Mouse (Mus musculus) midbrain, embryonic 15.5 days (tissue): Measurements from ENCODE around the gene Fam193b. TPM values are rescaled to one million over a fixed set of nuclear protein-coding genes. Genes with fewer than 3 reads are reported as not detected.
"Not testable (repeated sequence)": the region's sequence is repeated elsewhere in the genome, so short reads cannot be mapped to it uniquely, and the experiment has no call there.

ENCODE experiments used
- ATAC-seq: fragments of 200-750 bp; cut with Nextera tagmentation; replicated peaks from 2 replicates; pipeline ENCODE4 v1.8.0; 2017; ENCODE audit warnings: moderate TSS enrichment
- H3K27ac ChIP-seq: fragments of 300-500 bp; sonication (generic); 2 replicates; pipeline ENCODE4 v1.5.1; 2015; ENCODE audit warnings: mild to moderate bottlenecking, inconsistent platforms
- H3K27me3 ChIP-seq: fragments of 300-500 bp; sonication (generic); replicated peaks from 2 replicates; pipeline ENCODE4 v1.6.1; 2015; ENCODE audit warnings: inconsistent platforms
- H3K36me3 ChIP-seq: fragments of 300-500 bp; sonication (generic); replicated peaks from 2 replicates; pipeline ENCODE4 v1.6.1; 2015; ENCODE audit warnings: inconsistent platforms
- H3K4me1 ChIP-seq: fragments of 300-500 bp; sonication (generic); 2 replicates; pipeline ENCODE4 v1.6.1; 2015; ENCODE audit warnings: inconsistent platforms
- H3K4me2 ChIP-seq: fragments of 300-500 bp; sonication (generic); 2 replicates; pipeline ENCODE4 v1.6.1; 2015; ENCODE audit warnings: inconsistent platforms, mild to moderate bottlenecking, moderate library complexity
- H3K4me3 ChIP-seq: fragments of 300-500 bp; sonication (generic); 2 replicates; pipeline ENCODE4 v1.5.1; 2015; ENCODE audit warnings: mild to moderate bottlenecking, inconsistent platforms
- H3K9ac ChIP-seq: fragments of 300-500 bp; sonication (generic); 2 replicates; pipeline ENCODE4 v1.6.1; 2015; ENCODE audit warnings: mild to moderate bottlenecking, inconsistent platforms
- H3K9me3 ChIP-seq: fragments of 300-500 bp; sonication (generic); 2 replicates; pipeline ENCODE4 v1.6.1; 2016; ENCODE audit warnings: inconsistent platforms
- WGBS: fragments of 180-500 bp; shearing (Covaris S2); methylation state at CpG from one replicate; pipeline ENCODE4 v1.1.7; 2015; ENCODE audit warnings: mixed read lengths; 5-methylcytosine and 5-hydroxymethylcytosine counted together
- polyA plus RNA-seq: library from polyadenylated mRNA; unstranded; fragments of >200 nt; fragmentation: Nextera tagmentation; extraction: Ambion mirVana; gene quantifications from 2 replicates; pipeline ENCODE4 v1.2.1, GENCODE M21; 2015

The Fam193b gene
- polyA plus RNA-seq, 1 experiment from 2014 or later, result 65.2 TPM

DNA sequence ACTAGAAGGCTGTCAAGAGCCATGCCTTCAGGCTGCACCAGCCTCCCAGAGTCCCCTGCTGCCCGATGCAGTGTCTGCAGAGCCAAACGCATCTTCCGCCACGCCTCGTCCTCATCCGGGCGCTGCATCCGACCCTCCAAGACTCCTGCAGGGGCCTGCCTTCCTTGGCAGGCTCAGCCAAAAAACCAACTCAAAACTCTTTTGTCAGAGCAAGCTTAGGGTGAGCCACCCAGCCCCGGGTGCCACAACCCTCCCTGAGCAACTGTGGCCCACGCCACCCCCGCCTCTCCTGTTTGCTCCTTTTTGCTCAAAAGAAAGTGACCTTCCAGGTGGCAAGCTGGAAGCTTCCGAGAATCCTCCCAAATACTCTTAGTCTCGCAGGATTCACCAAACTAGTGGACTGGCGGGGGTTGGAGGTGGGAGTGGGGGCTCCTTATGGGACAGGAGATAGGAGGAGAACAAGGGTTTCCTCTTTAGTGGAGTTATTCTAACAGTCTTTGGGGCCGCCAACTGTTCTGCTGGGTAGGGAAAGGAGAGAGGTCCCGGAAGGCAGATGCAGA, 1.1 kb downstream of the Fam193b start:
- Histone ChIP-seq H3K4me2 (peak overlapping the region; percentile 85), H3K4me3 (peak overlapping the region; percentile 82), H3K36me3 (no peaks in the 10 kb centered on the region), H3K27ac (peak overlapping the region; percentile 90), H3K4me1 (peaks cover 36% of the 10 kb centered on the region), H3K9ac (peak overlapping the region; percentile 95), H3K9me3 (no peaks in the 10 kb centered on the region), H3K27me3 (no peaks in the 10 kb centered on the region)
- peak; percentile 21; the same call in 1 of the 2 replicates for ATAC-seq
- WGBS, result 1% methylated on average over 16 of the region's 16 CpGs

DNA sequence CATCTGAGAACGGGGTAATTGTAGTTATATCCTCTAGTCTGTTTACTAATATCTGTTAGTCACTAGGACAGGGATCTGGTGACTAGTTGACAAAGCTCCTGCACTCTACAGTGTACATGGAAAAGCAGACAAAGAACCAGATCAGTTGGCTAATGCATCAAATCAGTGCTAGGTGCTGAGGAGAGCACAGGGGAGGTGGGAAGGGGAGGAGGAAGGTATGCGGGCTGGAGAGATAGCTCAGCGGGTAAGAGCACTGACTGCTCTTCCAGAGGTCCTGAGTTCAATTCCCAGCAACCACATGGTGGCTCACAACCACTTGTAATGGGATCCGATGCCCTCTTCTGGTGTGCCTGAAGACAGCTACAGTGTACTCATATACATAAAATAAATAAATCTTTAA, 2.4 kb downstream of the Fam193b start:
- ATAC-seq, H3K27ac ChIP-seq, H3K4me2 ChIP-seq, H3K9me3 ChIP-seq, H3K27me3 ChIP-seq, H3K36me3 ChIP-seq, H3K9ac ChIP-seq, H3K4me3 ChIP-seq: not testable (repeated sequence)
- 94% methylated on average over 4 of the region's 4 CpGs for WGBS
- peaks cover 36% of the 10 kb centered on the region for H3K4me1 ChIP-seq

DNA sequence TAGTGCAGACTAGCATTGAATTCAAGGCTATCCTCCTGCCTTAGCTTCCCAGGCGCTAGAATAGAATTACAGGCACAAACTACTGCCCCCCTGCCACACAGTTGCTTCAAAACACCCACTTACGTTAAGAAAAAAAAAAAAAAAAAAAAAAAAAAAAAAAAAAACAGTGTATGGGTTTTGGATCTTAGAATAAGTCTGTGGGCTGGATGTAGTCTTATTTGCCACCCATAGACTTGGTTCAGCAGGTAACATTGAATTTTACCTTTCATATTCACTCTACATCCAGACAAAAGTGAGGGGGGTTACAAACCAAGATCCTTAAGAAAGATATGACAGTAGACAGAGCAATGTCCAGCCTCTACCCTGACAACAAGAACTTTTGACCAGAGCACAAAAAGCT, 3.0 kb downstream of the Fam193b start:
- no peak for ATAC-seq
- no peaks in the 10 kb centered on the region for H3K36me3 ChIP-seq
- H3K9me3 ChIP-seq, result no peaks in the 10 kb centered on the region
- 91% methylated on average over 2 of the region's 2 CpGs for WGBS
- H3K4me2 ChIP-seq, result no peak overlapping the region
- H3K27me3 ChIP-seq, result no peaks in the 10 kb centered on the region
- H3K9ac ChIP-seq, result no peak overlapping the region
- H3K4me1 ChIP-seq, result peaks cover 36% of the 10 kb centered on the region
- no peak overlapping the region for H3K4me3 ChIP-seq
- H3K27ac ChIP-seq, result no peak overlapping the region

DNA sequence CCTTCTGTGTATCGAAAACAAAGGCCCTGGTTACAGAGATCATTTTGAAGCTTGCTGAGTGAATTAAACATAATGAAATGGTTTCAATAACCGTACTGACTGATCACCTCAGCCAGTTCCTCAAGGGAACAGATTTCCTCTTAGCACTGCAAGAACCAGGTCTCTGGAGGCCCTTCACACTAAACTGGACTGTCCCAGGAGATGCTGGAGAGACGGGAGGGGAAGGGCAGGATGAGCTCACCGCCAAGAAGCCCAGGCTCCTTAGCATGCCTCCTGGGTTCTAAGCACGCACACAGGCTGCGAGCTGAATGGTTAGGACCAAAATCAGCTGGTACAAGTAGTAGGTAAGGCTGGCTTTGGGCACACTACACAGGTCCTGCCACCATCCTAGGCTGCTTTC, 3.9 kb downstream of the Fam193b start:
- H3K9ac ChIP-seq, result no peak overlapping the region

DNA sequence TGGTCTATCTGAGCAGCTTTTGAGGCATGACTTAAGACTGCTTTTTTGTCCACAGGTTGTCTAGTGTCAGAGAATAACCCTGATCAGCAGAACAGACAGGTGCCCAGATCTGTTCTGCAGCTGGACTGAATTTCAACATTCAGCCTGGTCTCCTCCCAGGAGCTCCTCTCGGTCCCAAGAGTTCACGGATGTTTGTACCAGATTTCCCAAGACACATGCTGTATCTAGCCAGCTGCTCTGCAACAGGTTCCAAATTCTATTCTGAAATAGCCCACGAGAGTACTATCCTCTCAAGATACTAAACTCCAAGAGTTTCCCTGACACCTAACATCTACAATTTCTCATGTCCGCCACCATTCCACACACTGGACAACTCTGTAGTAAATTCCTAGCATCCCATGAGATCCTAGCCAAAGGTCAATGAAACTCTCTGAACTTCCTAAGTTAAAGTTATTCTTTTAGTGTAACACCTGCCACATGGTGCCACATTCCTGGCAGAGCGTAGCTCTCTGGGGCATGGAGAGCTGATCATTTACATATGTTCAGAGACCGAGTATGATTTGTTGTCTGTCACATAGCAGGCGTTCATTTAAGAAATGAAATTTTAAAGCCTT, 7.5 kb downstream of the Fam193b start:
- H3K4me2 ChIP-seq, result no peak overlapping the region
- no peak overlapping the region for H3K9ac ChIP-seq
- no peaks in the 10 kb centered on the region for H3K9me3 ChIP-seq
- no peaks in the 10 kb centered on the region for H3K36me3 ChIP-seq
- H3K4me3 ChIP-seq, result no peak overlapping the region
- H3K4me1 ChIP-seq, result peaks cover 16% of the 10 kb centered on the region
- no peaks in the 10 kb centered on the region for H3K27me3 ChIP-seq
- no peak for ATAC-seq
- no peak overlapping the region for H3K27ac ChIP-seq
- 85% methylated on average over 7 of the region's 7 CpGs for WGBS

More for the DNA sequence above, 3.9 kb downstream of the Fam193b start:
- Histone ChIP-seq H3K27ac (no peak overlapping the region), H3K9me3 (no peaks in the 10 kb centered on the region), H3K4me2 (no peak overlapping the region), H3K27me3 (no peaks in the 10 kb centered on the region), H3K4me3 (no peak overlapping the region), H3K4me1 (peaks cover 32% of the 10 kb centered on the region), H3K36me3 (no peaks in the 10 kb centered on the region)
- 76% methylated on average over 6 of the region's 6 CpGs for whole genome bisulfite sequencing
- ATAC-seq, result no peak

DNA sequence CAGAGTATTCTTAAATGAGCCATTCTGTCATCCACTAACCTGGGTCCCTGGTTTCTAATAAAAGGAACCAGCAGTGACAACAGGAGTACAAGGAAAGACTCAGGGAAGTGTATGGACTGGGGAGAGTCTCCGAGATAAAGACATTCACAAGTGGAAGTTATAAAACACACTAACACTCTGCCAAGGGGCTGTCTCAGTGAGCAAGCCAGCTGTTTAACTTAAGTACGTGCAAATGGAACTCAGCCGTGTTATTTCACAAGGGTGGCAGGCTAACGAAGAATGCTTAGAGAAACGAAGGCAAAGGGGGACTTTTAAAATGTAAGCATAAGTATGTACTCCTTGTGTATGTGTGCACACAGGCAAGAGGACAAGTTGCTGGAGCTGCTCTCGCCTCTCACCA, 13.4 kb downstream of the Fam193b start:
- Histone ChIP-seq H3K4me2 (no peak overlapping the region), H3K4me1 (no peaks in the 10 kb centered on the region), H3K36me3 (peaks cover 5% of the 10 kb centered on the region; the same call in 1 of the 2 replicates), H3K27ac (no peak overlapping the region), H3K9me3 (no peaks in the 10 kb centered on the region), H3K4me3 (no peak overlapping the region), H3K27me3 (no peaks in the 10 kb centered on the region), H3K9ac (no peak overlapping the region)
- WGBS, result 90% methylated on average over 6 of the region's 6 CpGs
- ATAC-seq, result no peak

DNA sequence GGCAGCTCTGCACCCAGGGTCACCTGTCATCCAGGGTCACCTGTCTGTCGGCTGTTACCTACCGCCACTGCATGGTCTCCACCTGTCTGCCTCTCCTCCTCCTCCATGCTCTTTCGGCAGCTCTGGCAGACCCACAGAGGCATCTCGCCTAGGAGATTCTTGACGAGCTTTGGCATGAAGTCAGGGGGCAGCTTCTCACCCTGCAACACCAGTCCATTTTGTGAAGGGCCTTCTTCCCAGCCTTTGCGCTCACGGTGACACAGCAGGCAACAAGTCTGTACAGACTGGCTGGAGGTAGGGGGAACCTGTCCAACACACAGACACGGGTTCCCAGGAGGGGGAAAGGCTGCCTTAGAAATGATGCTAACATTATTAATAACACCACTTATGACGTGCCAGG, 15.0 kb downstream of the Fam193b start:
- Histone ChIP-seq H3K9me3 (no peaks in the 10 kb centered on the region), H3K27ac (no peak overlapping the region), H3K36me3 (peaks cover 17% of the 10 kb centered on the region), H3K4me3 (no peak overlapping the region), H3K4me1 (no peaks in the 10 kb centered on the region), H3K27me3 (no peaks in the 10 kb centered on the region), H3K4me2 (no peak overlapping the region), H3K9ac (no peak overlapping the region)
- WGBS, result 92% methylated on average over 9 of the region's 9 CpGs
- ATAC-seq, result no peak

DNA sequence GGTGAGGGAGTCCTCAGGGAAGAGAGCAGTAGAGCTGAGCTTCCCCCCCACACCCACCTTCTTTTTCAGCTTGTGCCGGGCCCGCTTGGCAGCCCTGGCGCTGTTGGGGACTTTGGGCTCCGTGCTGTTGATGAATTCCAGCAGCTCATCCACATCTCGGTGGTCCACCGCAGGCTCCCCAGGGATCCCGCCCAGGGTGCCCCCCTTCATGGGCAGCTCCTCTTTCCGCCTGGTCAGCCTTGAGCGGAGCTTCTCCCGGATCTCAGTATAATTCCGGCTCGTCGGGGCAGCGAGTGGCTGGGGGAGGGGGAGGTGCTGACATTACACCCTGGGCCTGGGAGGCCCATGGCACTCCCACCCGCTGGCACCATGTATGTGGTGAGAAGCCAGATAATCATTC, 21.9 kb downstream of the Fam193b start:
- Histone ChIP-seq H3K4me2 (no peak overlapping the region), H3K9ac (no peak overlapping the region), H3K36me3 (peaks cover 47% of the 10 kb centered on the region), H3K27ac (no peak overlapping the region), H3K4me3 (no peak overlapping the region), H3K27me3 (no peaks in the 10 kb centered on the region), H3K4me1 (no peaks in the 10 kb centered on the region), H3K9me3 (no peaks in the 10 kb centered on the region)
- WGBS, result 87% methylated on average over 15 of the region's 15 CpGs
- no peak for ATAC-seq

DNA sequence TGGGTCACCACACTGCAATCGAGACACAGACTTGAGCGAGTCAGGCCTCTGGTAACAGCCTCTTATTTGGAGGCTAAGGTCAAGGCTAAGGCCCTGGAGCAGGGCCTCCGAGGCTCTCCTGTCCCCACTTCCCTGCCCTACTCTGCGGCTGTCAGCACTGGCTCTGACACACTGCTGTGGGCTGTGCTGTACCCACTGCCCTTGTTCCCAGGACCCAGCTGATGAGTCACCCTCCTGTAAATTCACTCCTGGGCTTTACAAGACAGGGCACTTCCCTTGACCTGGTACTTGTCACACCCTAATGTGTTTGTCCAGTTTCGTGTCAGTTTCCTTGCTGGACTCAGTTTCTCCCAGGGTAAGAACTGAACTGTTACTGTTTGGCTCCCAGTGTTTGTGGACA, 22.5 kb downstream of the Fam193b start:
- no peak overlapping the region for H3K27ac ChIP-seq
- H3K4me2 ChIP-seq, result no peak overlapping the region
- H3K4me1 ChIP-seq, result no peaks in the 10 kb centered on the region
- H3K27me3 ChIP-seq, result no peaks in the 10 kb centered on the region
- H3K36me3 ChIP-seq, result peaks cover 47% of the 10 kb centered on the region
- WGBS, result 93% methylated on average over 5 of the region's 5 CpGs
- H3K4me3 ChIP-seq, result no peak overlapping the region
- no peak overlapping the region for H3K9ac ChIP-seq
- ATAC-seq, result no peak
- no peaks in the 10 kb centered on the region for H3K9me3 ChIP-seq

DNA sequence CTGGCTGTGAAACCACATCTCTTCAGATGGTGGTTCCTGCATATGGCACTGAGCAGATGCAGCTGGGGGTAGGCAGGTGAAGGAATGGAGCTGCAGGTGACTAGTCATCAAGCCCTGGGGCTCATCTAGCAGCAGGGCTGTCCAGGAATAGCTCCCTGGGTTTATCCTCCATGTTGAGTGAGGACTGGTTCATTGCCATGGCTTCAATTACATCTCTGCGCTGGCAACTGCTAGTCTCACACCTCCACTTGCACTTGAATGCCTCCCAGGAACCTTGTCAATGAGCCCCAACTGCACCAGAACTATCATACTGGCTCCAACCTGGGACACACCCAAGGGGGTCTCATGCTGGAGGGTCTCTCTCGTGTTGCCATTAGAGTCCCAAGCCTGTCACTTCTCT, 23.0 kb downstream of the Fam193b start:
- no peaks in the 10 kb centered on the region for H3K4me1 ChIP-seq
- 97% methylated on average over 2 of the region's 2 CpGs for WGBS
- H3K36me3 ChIP-seq, result peaks cover 51% of the 10 kb centered on the region
- no peak for ATAC-seq
- no peaks in the 10 kb centered on the region for H3K27me3 ChIP-seq
- H3K9me3 ChIP-seq, result no peaks in the 10 kb centered on the region
- no peak overlapping the region for H3K27ac ChIP-seq
- H3K4me3 ChIP-seq, result no peak overlapping the region
- H3K9ac ChIP-seq, result no peak overlapping the region
- no peak overlapping the region for H3K4me2 ChIP-seq

DNA sequence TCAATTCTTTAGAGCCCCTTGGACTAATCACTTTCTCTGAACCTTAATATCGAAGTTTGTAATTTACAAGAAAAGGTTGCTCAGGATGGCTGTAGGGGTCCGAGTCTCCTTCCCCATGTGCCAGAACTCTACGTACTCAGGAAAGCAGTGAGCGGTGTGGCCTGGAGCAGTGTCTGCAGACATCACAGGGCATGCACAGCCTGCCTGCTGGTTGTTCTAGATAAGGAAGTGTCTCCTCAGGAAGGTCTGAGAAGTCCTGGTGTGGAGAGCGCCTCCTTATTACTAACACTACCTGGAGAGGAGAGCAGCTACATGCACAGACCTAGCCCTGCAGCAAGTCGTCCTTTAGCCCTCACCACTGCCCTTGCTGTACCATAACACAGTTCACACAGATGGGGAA, 26.1 kb downstream of the Fam193b start:
- peaks cover 66% of the 10 kb centered on the region for H3K36me3 ChIP-seq
- no peak overlapping the region for H3K4me2 ChIP-seq
- no peaks in the 10 kb centered on the region for H3K27me3 ChIP-seq
- no peaks in the 10 kb centered on the region for H3K9me3 ChIP-seq
- 93% methylated on average over 6 of the region's 6 CpGs for WGBS
- no peak overlapping the region for H3K4me3 ChIP-seq
- H3K4me1 ChIP-seq, result no peaks in the 10 kb centered on the region
- no peak for ATAC-seq
- no peak overlapping the region for H3K27ac ChIP-seq
- H3K9ac ChIP-seq, result no peak overlapping the region

DNA sequence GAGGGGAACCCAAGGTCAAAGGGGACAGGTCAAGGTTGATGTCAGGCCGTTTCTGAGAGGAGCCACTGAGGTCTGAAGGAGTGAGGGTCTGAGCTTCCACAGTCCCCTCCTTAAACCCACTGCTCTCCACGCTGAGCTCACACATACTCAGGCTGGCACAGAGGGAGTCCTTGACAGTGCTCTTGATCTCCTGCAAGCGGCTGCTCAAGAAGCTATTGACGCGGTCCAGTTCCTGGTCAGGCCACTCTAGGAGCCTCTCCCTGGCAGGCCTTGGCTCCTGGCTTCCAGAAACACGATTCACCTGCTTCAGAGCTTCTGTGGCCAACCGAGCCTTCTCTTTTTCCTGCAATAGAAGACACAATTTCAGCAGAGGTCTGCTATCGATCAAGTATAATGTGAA, 27.5 kb downstream of the Fam193b start:
- Histone ChIP-seq H3K4me3 (no peak overlapping the region), H3K4me1 (no peaks in the 10 kb centered on the region), H3K9me3 (no peaks in the 10 kb centered on the region), H3K9ac (no peak overlapping the region), H3K4me2 (no peak overlapping the region), H3K36me3 (peaks cover 72% of the 10 kb centered on the region), H3K27ac (no peak overlapping the region), H3K27me3 (no peaks in the 10 kb centered on the region)
- no peak for ATAC-seq
- WGBS, result 93% methylated on average over 8 of the region's 8 CpGs

DNA sequence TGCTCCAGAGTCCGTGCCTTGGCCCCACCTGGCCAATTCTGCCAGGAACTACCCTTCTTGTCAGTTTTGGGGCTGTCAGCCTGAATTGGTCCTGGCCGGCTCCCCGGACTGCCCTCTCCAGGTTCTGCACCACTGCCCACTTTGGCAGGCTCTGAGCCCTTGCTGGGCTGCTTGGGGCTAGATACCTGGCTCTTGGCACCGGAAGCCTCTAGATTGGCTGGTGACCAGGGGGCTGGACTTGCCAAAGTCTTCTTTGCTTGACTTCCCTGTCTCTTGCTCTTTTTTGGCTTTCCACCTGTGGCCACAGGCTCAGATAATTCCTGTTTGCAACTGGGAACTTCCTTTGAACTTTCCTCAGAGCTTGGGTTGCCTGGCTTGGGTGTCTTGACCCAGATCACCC, 28.0 kb downstream of the Fam193b start:
- Histone ChIP-seq H3K4me1 (no peaks in the 10 kb centered on the region), H3K4me2 (no peak overlapping the region), H3K9me3 (no peaks in the 10 kb centered on the region), H3K4me3 (no peak overlapping the region), H3K9ac (no peak overlapping the region), H3K27ac (no peak overlapping the region), H3K27me3 (no peaks in the 10 kb centered on the region), H3K36me3 (peaks cover 70% of the 10 kb centered on the region)
- ATAC-seq, result no peak
- 97% methylated on average over 4 of the region's 4 CpGs for WGBS
